ENCODE assay signal across 8 mouse cellular contexts in genomic region chr2:117123701-117124100, GRCm38 (mm10). TPM values are rescaled to one million over a fixed set of nuclear protein-coding genes. Genes with fewer than 3 reads are reported as not detected.
A peak's percentile ranks its signal among the peaks of the same experiment; 100 is the strongest.
DNase-seq lines count a peak whose midpoint lies in the region; ATAC-seq lines count a peak whose summit lies in the region.

No protein-coding gene starts in this region.

- H3K9me3 ChIP-seq in heart, embryonic 15.5 days (replicated peaks), result no peaks in the 10 kb centered on the region
- no peaks in the 10 kb centered on the region for H3K9me3 ChIP-seq in embryonic facial prominence, embryonic 11.5 days (replicated peaks; ENCODE audit: control insufficient read depth, low read length)
- H3K9me3 ChIP-seq in hindbrain, embryonic 16.5 days (ENCODE audit: control insufficient read depth, low read length), result no peaks in the 10 kb centered on the region
- no peaks in the 10 kb centered on the region for H3K9me3 ChIP-seq in midbrain, embryonic 14.5 days (ENCODE audit: control insufficient read depth, low read length)

- H3K4me2 ChIP-seq in heart, embryonic 15.5 days, result peak overlapping the region; percentile 84
- peak overlapping the region; percentile 30 for H3K4me2 ChIP-seq in embryonic facial prominence, embryonic 11.5 days (ENCODE audit: low read depth, low read length)
- H3K4me2 ChIP-seq in hindbrain, embryonic 16.5 days (ENCODE audit: low read length), result peak overlapping the region; percentile 56
- H3K4me2 ChIP-seq in midbrain, embryonic 14.5 days (ENCODE audit: low read length), result peak overlapping the region; percentile 84

- ATAC-seq in heart, embryonic 15.5 days (replicated peaks; ENCODE audit: insufficient number of reproducible peaks, insufficient read depth, low FRiP score, low read depth), result no peak
- ATAC-seq in embryonic facial prominence, embryonic 11.5 days (replicated peaks; ENCODE audit: insufficient number of reproducible peaks, low FRiP score, low TSS enrichment, low read depth), result no peak
- ATAC-seq in hindbrain, embryonic 16.5 days, result no peak
- ATAC-seq in midbrain, embryonic 14.5 days (ENCODE audit: low FRiP score, low TSS enrichment), result no peak
- ATAC-seq in megakaryocyte-erythroid progenitor cell, adult 5-6 weeks (replicated peaks; ENCODE audit: low FRiP score, low TSS enrichment, poor library complexity, severe bottlenecking), result no peak

- intact Hi-C loops in heart, postnatal 14 days (cut with DNase I), result no loop called here
- intact Hi-C loops in left cerebral cortex, postnatal 14 days (cut with DNase I), result loop anchor here (5.0 kb wide), 1 partner anchor 109 kb away; no protein-coding TSS in a partner anchor

- 35% methylated on average over 3 of the region's 3 CpGs for WGBS in heart, embryonic 15.5 days
- 30% methylated on average over 3 of the region's 3 CpGs for WGBS in embryonic facial prominence, embryonic 11.5 days
- 24% methylated on average over 3 of the region's 3 CpGs for WGBS in hindbrain, embryonic 16.5 days
- WGBS in midbrain, embryonic 14.5 days, result 22% methylated on average over 3 of the region's 3 CpGs

- peaks cover 22% of the 10 kb centered on the region for H3K4me1 ChIP-seq in heart, embryonic 15.5 days (replicated peaks)
- H3K4me1 ChIP-seq in embryonic facial prominence, embryonic 11.5 days (ENCODE audit: control insufficient read depth, insufficient read depth, low read length), result no peaks in the 10 kb centered on the region
- H3K4me1 ChIP-seq in hindbrain, embryonic 16.5 days (ENCODE audit: control insufficient read depth, insufficient read depth, low read depth, low read length), result peaks cover 19% of the 10 kb centered on the region
- peaks cover 27% of the 10 kb centered on the region for H3K4me1 ChIP-seq in midbrain, embryonic 14.5 days (ENCODE audit: control insufficient read depth, insufficient read depth, low read length)

- H3K27ac ChIP-seq in heart, embryonic 15.5 days, result no peak overlapping the region
- H3K27ac ChIP-seq in embryonic facial prominence, embryonic 11.5 days (replicated peaks; ENCODE audit: low read depth, low read length), result no peak overlapping the region
- H3K27ac ChIP-seq in hindbrain, embryonic 16.5 days (ENCODE audit: low read depth, low read length), result no peak overlapping the region
- H3K27ac ChIP-seq in midbrain, embryonic 14.5 days (replicated peaks; ENCODE audit: low read depth, low read length), result no peak overlapping the region

- no peak for DNase-seq in heart, postnatal 14 days
- DNase-seq in embryonic facial prominence, embryonic 11.5 days (ENCODE audit: low spot score), result no peak
- DNase-seq in midbrain, embryonic 14.5 days, result no peak
- DNase-seq in left cerebral cortex, adult 18-20 months (ENCODE audit: low spot score in 2 of 2), result no peak
- DNase-seq in left cerebral cortex, postnatal 14 days (ENCODE audit: low spot score in 2 of 2), result no peak

- H3K36me3 ChIP-seq in heart, embryonic 15.5 days, result no peaks in the 10 kb centered on the region
- no peaks in the 10 kb centered on the region for H3K36me3 ChIP-seq in embryonic facial prominence, embryonic 11.5 days (replicated peaks; ENCODE audit: control insufficient read depth, insufficient read depth, low read depth, low read length)
- no peaks in the 10 kb centered on the region for H3K36me3 ChIP-seq in hindbrain, embryonic 16.5 days (ENCODE audit: control insufficient read depth, insufficient read depth, low read length)
- H3K36me3 ChIP-seq in midbrain, embryonic 14.5 days (ENCODE audit: control insufficient read depth, insufficient read depth, low read length), result no peaks in the 10 kb centered on the region

- peak overlapping the region; percentile 28 for H3K4me3 ChIP-seq in heart, embryonic 15.5 days
- peak overlapping the region; percentile 28 for H3K4me3 ChIP-seq in embryonic facial prominence, embryonic 11.5 days (ENCODE audit: low read depth, low read length)
- H3K4me3 ChIP-seq in hindbrain, embryonic 16.5 days (ENCODE audit: low read length), result peak overlapping the region; percentile 29
- H3K4me3 ChIP-seq in midbrain, embryonic 14.5 days (replicated peaks; ENCODE audit: low read depth, low read length), result peak overlapping the region; percentile 86

- H3K9ac ChIP-seq in heart, embryonic 15.5 days, result no peak overlapping the region
- no peak overlapping the region for H3K9ac ChIP-seq in embryonic facial prominence, embryonic 11.5 days (replicated peaks; ENCODE audit: low read length)
- H3K9ac ChIP-seq in hindbrain, embryonic 16.5 days (ENCODE audit: low read depth, low read length), result no peak overlapping the region; the same call in 1 of the 2 replicates
- 0 out of 2 replicates have a peak overlapping the region, but pooled peaks have one; percentile 16 for H3K9ac ChIP-seq in midbrain, embryonic 14.5 days (replicated peaks; ENCODE audit: low read length)

- H3K27me3 ChIP-seq in heart, embryonic 15.5 days, result no peaks in the 10 kb centered on the region
- H3K27me3 ChIP-seq in embryonic facial prominence, embryonic 11.5 days (ENCODE audit: control insufficient read depth, insufficient read depth, low read length), result no peaks in the 10 kb centered on the region
- no peaks in the 10 kb centered on the region for H3K27me3 ChIP-seq in hindbrain, embryonic 16.5 days (replicated peaks; ENCODE audit: control insufficient read depth, insufficient read depth, low read length)
- no peaks in the 10 kb centered on the region for H3K27me3 ChIP-seq in midbrain, embryonic 14.5 days (ENCODE audit: control insufficient read depth, insufficient read depth, low read length)

RNA-seq across cellular contexts. Expression of gene Spred1, which starts 2.5 kb away (rescaled TPM):
- polyA plus RNA-seq in heart, embryonic 15.5 days (2015; fragmentation: Nextera tagmentation; extraction: Ambion mirVana), result 6.9 and 7.6 TPM in 2 replicates
- 10 to 100 TPM; 18.8 to 20.5 TPM for total RNA-seq in heart, postnatal 14 days (2021)
- 22.1 and 28.6 TPM in 2 replicates for polyA plus RNA-seq in embryonic facial prominence, embryonic 11.5 days (2014; fragmentation: Nextera tagmentation; extraction: Ambion mirVana)
- 7.4 and 7.7 TPM in 2 replicates for polyA plus RNA-seq in hindbrain, embryonic 16.5 days (2015; fragmentation: Nextera tagmentation; extraction: Ambion mirVana)
- 18.9 and 19.6 TPM in 2 replicates for polyA plus RNA-seq in midbrain, embryonic 14.5 days (2014; fragmentation: Nextera tagmentation; extraction: Ambion mirVana)
- 17.9 and 23.3 TPM in 2 replicates for total RNA-seq in megakaryocyte-erythroid progenitor cell, adult 5-6 weeks (2014; fragmentation: Nextera tagmentation)
- 25.8 and 43.1 TPM in 2 replicates for total RNA-seq in megakaryocyte-erythroid progenitor cell, adult 5-6 weeks (2017)
- 100 to 1,000 TPM; 169 to 186 TPM for total RNA-seq in left cerebral cortex, adult 18-20 months (2021)
- total RNA-seq in left cerebral cortex, postnatal 14 days (2021), result 100 to 1,000 TPM in 1 of 2 experiments, 10 to 100 TPM in 1; 99.6 to 113 TPM

Comparison
In these comparisons a context has a peak if more than half of its experiments do, and no peak if none do; other contexts are left out.
1. H3K4me2 ChIP-seq: peak in every context shown above with its lines; median percentile 84 in heart, embryonic 15.5 days; 84 in midbrain, embryonic 14.5 days; 56 in hindbrain, embryonic 16.5 days; 30 in embryonic facial prominence, embryonic 11.5 days.
2. H3K4me3 ChIP-seq: peak in every context shown above with its lines; median percentile 86 in midbrain, embryonic 14.5 days; 29 in hindbrain, embryonic 16.5 days; 28 in heart, embryonic 15.5 days; 28 in embryonic facial prominence, embryonic 11.5 days.